Mouse (Mus musculus): ENCODE measurements around the gene Ppp1r9a. TPM values are rescaled to one million over a fixed set of nuclear protein-coding genes. Genes with fewer than 3 reads are reported as not detected.

The Ppp1r9a gene
- polyA plus RNA-seq, 1 experiment from 2014 or later: 27.2 TPM

DNA sequence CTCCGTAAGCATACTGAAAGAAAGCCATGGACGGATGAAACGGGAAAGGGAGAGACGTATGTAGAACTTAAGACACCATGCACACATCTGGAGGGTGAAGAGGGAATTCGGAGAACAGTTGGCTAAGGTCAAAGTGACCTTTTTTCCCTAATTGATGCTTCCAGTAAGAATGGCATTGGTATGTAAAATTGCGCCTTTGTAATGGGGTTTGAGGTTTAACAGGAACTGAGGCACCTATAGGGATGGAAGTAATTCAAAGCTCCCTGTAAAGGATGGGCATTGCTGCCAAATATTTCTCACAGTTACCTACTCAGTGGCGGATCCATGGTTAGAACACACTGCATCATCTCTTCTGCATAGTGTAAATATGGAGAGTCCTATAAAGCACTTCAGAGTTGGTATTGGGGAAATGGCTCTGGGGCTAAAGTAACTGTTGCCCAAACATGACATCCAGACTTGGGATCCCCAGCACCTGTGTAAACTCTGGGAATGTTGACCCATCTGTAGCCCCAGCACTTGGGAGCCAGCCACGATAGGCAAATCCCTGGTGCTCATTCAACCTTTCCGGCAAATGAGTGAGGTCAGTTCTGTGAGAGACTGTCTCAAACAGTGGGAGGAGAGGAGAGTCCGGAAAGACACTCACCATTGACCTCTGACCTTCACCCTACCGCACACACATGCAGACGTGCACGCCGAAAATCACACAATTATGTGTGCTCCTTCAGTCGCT lies 216.6 kb downstream of the Ppp1r9a start:
- Histone ChIP-seq H3K4me3 (no peak overlapping the region), H3K9me3 (no peaks in the 10 kb centered on the region), H3K9ac (no peak overlapping the region), H3K36me3 (peaks cover 21% of the 10 kb centered on the region), H3K4me2 (no peak overlapping the region), H3K27me3 (no peaks in the 10 kb centered on the region), H3K4me1 (replicated peaks) (no peaks in the 10 kb centered on the region), H3K27ac (replicated peaks) (no peak overlapping the region)
- WGBS: 83% methylated on average over 15 of the region's 15 CpGs
- ATAC-seq (ENCODE audit: low read depth): no peak

GRCm38 (mm10) chr6:5120229-5120628 lies 217.5 kb downstream of the Ppp1r9a start:
- no peaks in the 10 kb centered on the region for H3K27me3 ChIP-seq
- no peak overlapping the region for H3K27ac ChIP-seq (replicated peaks)
- no peak overlapping the region for H3K4me2 ChIP-seq
- WGBS: 25% methylated on average over 3 of the region's 3 CpGs
- no peak for ATAC-seq (ENCODE audit: low read depth)
- no peak overlapping the region for H3K4me3 ChIP-seq
- no peak overlapping the region for H3K9ac ChIP-seq
- no peaks in the 10 kb centered on the region for H3K4me1 ChIP-seq (replicated peaks)
- H3K36me3 ChIP-seq: peaks cover 17% of the 10 kb centered on the region
- H3K9me3 ChIP-seq: no peaks in the 10 kb centered on the region

- Histone ChIP-seq H3K27ac (replicated peaks) (peak overlapping the region; percentile 6; the same call in 1 of the 2 replicates), H3K4me1 (replicated peaks) (peaks cover 5% of the 10 kb centered on the region; the same call in 1 of the 2 replicates), H3K36me3 (0 out of 2 replicates have a peak, but pooled peaks cover 4% of the 10 kb centered on the region), H3K9ac (no peak overlapping the region), H3K4me3 (no peak overlapping the region), H3K4me2 (peak overlapping the region; percentile 4), H3K27me3 (no peaks in the 10 kb centered on the region), H3K9me3 (no peaks in the 10 kb centered on the region)
- 59% methylated on average over 14 of the region's 14 CpGs for WGBS
- peak; percentile 72; the same call in 1 of the 2 replicates for ATAC-seq (ENCODE audit: low read depth)
Measured at GRCm38 (mm10) chr6:5129364-5130093, 226.8 kb downstream of the Ppp1r9a start.

GRCm38 (mm10) chr6:5134986-5135385 lies 232.3 kb downstream of the Ppp1r9a start:
- H3K27me3 ChIP-seq: no peaks in the 10 kb centered on the region
- no peak overlapping the region for H3K4me2 ChIP-seq
- H3K9ac ChIP-seq: no peak overlapping the region
- WGBS: 87% methylated on average over 6 of the region's 6 CpGs
- no peak for ATAC-seq (ENCODE audit: low read depth)
- H3K36me3 ChIP-seq: peaks cover 17% of the 10 kb centered on the region; the same call in 1 of the 2 replicates
- no peaks in the 10 kb centered on the region for H3K4me1 ChIP-seq (replicated peaks)
- no peak overlapping the region for H3K4me3 ChIP-seq
- no peaks in the 10 kb centered on the region for H3K9me3 ChIP-seq
- no peak overlapping the region for H3K27ac ChIP-seq (replicated peaks)

GRCm38 (mm10) chr6:5136046-5136445 lies 233.3 kb downstream of the Ppp1r9a start:
- Histone ChIP-seq H3K27ac (replicated peaks) (no peak overlapping the region), H3K9ac (no peak overlapping the region), H3K36me3 (peaks cover 17% of the 10 kb centered on the region; the same call in 1 of the 2 replicates), H3K4me1 (replicated peaks) (no peaks in the 10 kb centered on the region), H3K4me3 (no peak overlapping the region), H3K27me3 (no peaks in the 10 kb centered on the region), H3K9me3 (no peaks in the 10 kb centered on the region), H3K4me2 (no peak overlapping the region)
- ATAC-seq (ENCODE audit: low read depth): no peak
- 87% methylated on average over 6 of the region's 6 CpGs for WGBS

GRCm38 (mm10) chr6:5138875-5139631 lies 236.3 kb downstream of the Ppp1r9a start:
- H3K9ac ChIP-seq: no peak overlapping the region
- no peak overlapping the region for H3K27ac ChIP-seq (replicated peaks)
- ATAC-seq (ENCODE audit: low read depth): no peak
- no peaks in the 10 kb centered on the region for H3K27me3 ChIP-seq
- H3K4me2 ChIP-seq: no peak overlapping the region
- peaks cover 17% of the 10 kb centered on the region; the same call in 1 of the 2 replicates for H3K36me3 ChIP-seq
- 77% methylated on average over 12 of the region's 12 CpGs for WGBS
- H3K4me1 ChIP-seq (replicated peaks): no peaks in the 10 kb centered on the region
- no peak overlapping the region for H3K4me3 ChIP-seq
- no peaks in the 10 kb centered on the region for H3K9me3 ChIP-seq

- H3K4me1 ChIP-seq (replicated peaks): no peaks in the 10 kb centered on the region
- WGBS: 61% methylated on average over 9 of the region's 9 CpGs
- no peak for ATAC-seq (ENCODE audit: low read depth)
Measured at GRCm38 (mm10) chr6:5139666-5140065, 236.9 kb downstream of the Ppp1r9a start.

DNA sequence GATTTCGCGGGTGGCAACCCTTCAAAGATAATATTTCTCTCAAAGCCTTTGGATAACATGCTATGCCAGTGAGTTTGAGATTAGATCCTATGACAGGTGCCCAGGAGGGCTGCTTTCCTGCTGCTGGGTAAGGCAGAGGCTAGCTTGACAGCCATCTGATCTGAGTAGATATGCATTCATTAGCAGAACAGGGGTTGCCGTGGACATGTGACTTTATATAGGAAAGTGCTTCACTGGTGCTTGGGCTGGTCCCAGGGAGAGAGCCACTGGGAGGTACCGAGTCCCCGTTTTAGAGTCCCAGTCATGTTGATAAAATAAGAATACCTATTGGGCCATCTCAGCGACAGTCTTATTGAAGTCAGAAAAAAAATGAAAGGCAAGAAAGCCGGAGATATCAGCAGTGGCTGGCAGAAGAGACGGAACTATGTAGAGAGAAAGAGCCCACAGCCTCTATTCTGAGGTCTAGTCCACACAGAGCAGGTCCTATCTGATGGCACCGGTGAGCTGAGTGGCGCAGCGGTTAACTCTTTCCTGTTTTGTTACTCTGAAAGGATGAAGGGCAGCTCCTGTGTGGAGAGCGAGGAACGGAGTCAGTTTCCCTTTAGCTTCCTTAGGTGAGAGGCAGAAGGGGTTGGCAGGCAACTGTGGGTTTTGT lies 244.9 kb downstream of the Ppp1r9a start:
- H3K4me3 ChIP-seq: no peak overlapping the region
- no peaks in the 10 kb centered on the region for H3K27me3 ChIP-seq
- no peak overlapping the region for H3K27ac ChIP-seq (replicated peaks)
- no peak overlapping the region for H3K9ac ChIP-seq
- no peak for ATAC-seq (ENCODE audit: low read depth)
- no peaks in the 10 kb centered on the region for H3K36me3 ChIP-seq
- WGBS: 83% methylated on average over 13 of the region's 13 CpGs
- H3K9me3 ChIP-seq: no peaks in the 10 kb centered on the region
- H3K4me2 ChIP-seq: no peak overlapping the region
- H3K4me1 ChIP-seq (replicated peaks): peaks cover 12% of the 10 kb centered on the region

More at GRCm38 (mm10) chr6:5139666-5140065, 236.9 kb downstream of the Ppp1r9a start:
- Histone ChIP-seq H3K9me3 (no peaks in the 10 kb centered on the region), H3K36me3 (peaks cover 11% of the 10 kb centered on the region; the same call in 1 of the 2 replicates), H3K27ac (replicated peaks) (no peak overlapping the region), H3K4me2 (no peak overlapping the region), H3K4me3 (no peak overlapping the region), H3K9ac (no peak overlapping the region), H3K27me3 (no peaks in the 10 kb centered on the region)

- Histone ChIP-seq H3K36me3 (peaks cover 11% of the 10 kb centered on the region; the same call in 1 of the 2 replicates), H3K9ac (no peak overlapping the region), H3K4me3 (no peak overlapping the region), H3K27ac (replicated peaks) (no peak overlapping the region), H3K27me3 (no peaks in the 10 kb centered on the region), H3K4me2 (no peak overlapping the region), H3K9me3 (no peaks in the 10 kb centered on the region), H3K4me1 (replicated peaks) (peaks cover 12% of the 10 kb centered on the region)
- ATAC-seq (ENCODE audit: low read depth): no peak
- WGBS: 87% methylated on average over 2 of the region's 2 CpGs
Measured at GRCm38 (mm10) chr6:5149941-5150340, 247.2 kb downstream of the Ppp1r9a start.

GRCm38 (mm10) chr6:5151171-5151570 lies 248.5 kb downstream of the Ppp1r9a start:
- ATAC-seq (ENCODE audit: low read depth): peak; percentile 32; the same call in 1 of the 2 replicates
- WGBS: 39% methylated on average over 4 of the region's 4 CpGs

DNA sequence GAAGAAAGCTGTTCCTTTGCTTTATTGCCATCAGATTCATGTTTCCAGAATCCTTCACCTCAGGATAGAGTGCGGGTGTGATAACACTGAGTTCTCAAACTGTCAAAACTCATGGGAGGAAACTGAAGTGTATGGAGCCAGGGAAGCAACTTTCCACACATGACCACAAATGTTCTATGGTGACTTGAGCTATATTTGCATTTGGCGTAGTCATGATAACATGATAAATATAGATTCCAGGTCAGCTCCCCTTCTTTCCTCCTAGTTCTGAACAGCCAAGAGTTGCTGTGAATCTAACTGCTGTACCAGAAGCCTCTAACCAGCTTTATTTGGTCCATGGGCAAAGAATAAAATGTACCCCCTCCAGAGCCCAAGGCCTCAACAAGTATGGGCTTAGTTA lies 249.5 kb downstream of the Ppp1r9a start:
- ATAC-seq (ENCODE audit: low read depth): no peak
- 95% methylated on average over 2 of the region's 2 CpGs for WGBS

More at GRCm38 (mm10) chr6:5151171-5151570, 248.5 kb downstream of the Ppp1r9a start:
- no peak overlapping the region for H3K27ac ChIP-seq (replicated peaks)
- H3K9ac ChIP-seq: no peak overlapping the region
- H3K27me3 ChIP-seq: no peaks in the 10 kb centered on the region
- H3K36me3 ChIP-seq: peaks cover 18% of the 10 kb centered on the region
- no peaks in the 10 kb centered on the region for H3K9me3 ChIP-seq
- peaks cover 12% of the 10 kb centered on the region for H3K4me1 ChIP-seq (replicated peaks)
- H3K4me2 ChIP-seq: no peak overlapping the region
- no peak overlapping the region for H3K4me3 ChIP-seq

More for the DNA sequence above, 249.5 kb downstream of the Ppp1r9a start:
- Histone ChIP-seq H3K4me1 (replicated peaks) (peaks cover 12% of the 10 kb centered on the region), H3K9me3 (no peaks in the 10 kb centered on the region), H3K9ac (no peak overlapping the region), H3K4me2 (no peak overlapping the region), H3K27me3 (no peaks in the 10 kb centered on the region), H3K4me3 (no peak overlapping the region), H3K27ac (replicated peaks) (no peak overlapping the region), H3K36me3 (peaks cover 18% of the 10 kb centered on the region)
